Mouse (Mus musculus): Measurements from ENCODE around the gene Bpifb6. TPM values are rescaled to one million over a fixed set of nuclear protein-coding genes. Genes with fewer than 3 reads are reported as not detected.

The Bpifb6 gene
- not detected in 2 replicates for polyA plus RNA-seq (2015; fragmentation: Nextera tagmentation; extraction: Ambion mirVana)

DNA sequence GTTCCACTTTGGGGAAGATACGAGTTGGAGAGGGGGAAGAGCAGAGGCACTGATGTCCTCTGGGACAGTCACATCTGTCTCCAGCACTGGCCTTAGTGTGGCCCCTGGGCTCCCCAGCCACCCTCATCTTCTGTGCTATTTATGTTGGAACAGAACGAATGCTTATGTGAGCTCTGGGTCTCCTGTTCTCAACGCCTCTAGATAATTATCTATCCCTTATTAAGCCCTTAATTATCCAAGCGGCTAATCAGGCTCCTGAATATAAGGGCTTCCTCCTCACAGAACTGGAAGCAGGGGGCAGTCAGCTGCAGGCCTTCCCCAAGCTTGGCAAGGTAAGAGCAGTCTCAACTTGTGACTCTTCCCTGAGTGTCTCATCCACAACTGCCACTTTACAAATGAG, at the start of gene Bpifb6:
Gene Bpifb6, plus strand, starts transcription at position 301 of the 400 bp plus-strand sequence.
- no peaks in the 10 kb centered on the region for H3K36me3 ChIP-seq (ENCODE audit: control insufficient read depth, insufficient read depth)
- ATAC-seq (ENCODE audit: low read depth) = no peak
- H3K4me2 ChIP-seq (ENCODE audit: low read depth, low read length) = no peak within 1 kb of the TSS
- H3K9me3 ChIP-seq (replicated peaks; ENCODE audit: control insufficient read depth, low read length) = no peaks in the 10 kb centered on the region
- H3K4me1 ChIP-seq (ENCODE audit: control insufficient read depth, low read depth, low read length) = no peaks in the 10 kb centered on the region
- H3K27ac ChIP-seq (ENCODE audit: low read length) = no peak within 1 kb of the TSS
- no peak within 1 kb of the TSS for H3K4me3 ChIP-seq (ENCODE audit: low read depth, low read length)
- no peak within 1 kb of the TSS for H3K9ac ChIP-seq (ENCODE audit: low read depth, low read length)
- WGBS (ENCODE audit: insufficient replicate concordance) = 45% methylated on average over 4 of the region's 4 CpGs
- no peaks in the 10 kb centered on the region for H3K27me3 ChIP-seq (ENCODE audit: control insufficient read depth, insufficient read depth, low read depth, low read length)

DNA sequence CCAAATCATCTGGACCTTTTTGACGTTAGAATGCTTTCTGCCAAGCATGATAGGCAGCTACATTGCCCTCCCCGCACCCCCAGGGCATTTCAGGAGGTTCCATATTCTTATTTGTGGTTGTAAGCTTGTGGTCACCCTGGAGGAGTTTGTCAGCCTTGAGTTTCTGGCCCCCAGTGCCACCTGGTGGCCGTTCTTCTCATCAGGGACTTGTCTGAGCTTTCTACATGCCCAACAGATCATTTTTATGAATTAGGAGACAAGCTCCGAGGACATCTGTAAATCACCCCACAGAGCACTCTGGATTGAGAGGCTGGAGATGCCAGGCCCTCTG, 49.2 kb upstream of the Bpifb6 start:
- 23% methylated on average over 4 of the region's 4 CpGs for WGBS (ENCODE audit: insufficient replicate concordance)
- no peaks in the 10 kb centered on the region for H3K4me1 ChIP-seq (ENCODE audit: control insufficient read depth, low read depth, low read length)
- H3K9me3 ChIP-seq (replicated peaks; ENCODE audit: control insufficient read depth, low read length) = no peaks in the 10 kb centered on the region
- H3K4me3 ChIP-seq (ENCODE audit: low read depth, low read length) = no peak overlapping the region
- H3K36me3 ChIP-seq (ENCODE audit: control insufficient read depth, insufficient read depth) = no peaks in the 10 kb centered on the region
- H3K4me2 ChIP-seq (ENCODE audit: low read depth, low read length) = no peak overlapping the region
- no peak overlapping the region for H3K27ac ChIP-seq (ENCODE audit: low read length)
- no peak for ATAC-seq (ENCODE audit: low read depth)
- no peaks in the 10 kb centered on the region for H3K27me3 ChIP-seq (ENCODE audit: control insufficient read depth, insufficient read depth, low read depth, low read length)
- H3K9ac ChIP-seq (ENCODE audit: low read depth, low read length) = no peak overlapping the region

DNA sequence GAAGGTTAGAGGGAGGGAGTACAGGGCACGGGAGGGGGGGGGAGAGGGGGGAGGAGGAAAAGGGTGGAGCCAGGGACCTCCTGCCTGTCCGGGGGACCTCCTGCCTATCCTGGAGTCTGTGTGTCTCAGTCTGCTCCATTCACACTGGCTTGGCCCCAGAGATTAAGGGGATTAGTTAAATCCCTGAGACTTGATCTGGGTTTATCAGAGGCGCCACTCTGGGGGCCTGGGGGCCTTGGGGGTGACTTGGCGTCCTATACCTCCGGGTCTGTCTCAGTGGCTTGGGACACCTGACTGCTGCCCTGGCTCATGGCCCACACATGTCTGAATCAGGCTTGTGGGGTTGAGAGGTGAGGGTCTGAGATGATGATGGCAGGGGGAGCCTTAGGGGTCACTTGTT, 46.6 kb upstream of the Bpifb6 start:
- Histone ChIP-seq H3K27me3 (ENCODE audit: control insufficient read depth, insufficient read depth, low read depth, low read length) (no peaks in the 10 kb centered on the region), H3K9me3 (replicated peaks; ENCODE audit: control insufficient read depth, low read length) (no peaks in the 10 kb centered on the region), H3K36me3 (ENCODE audit: control insufficient read depth, insufficient read depth) (no peaks in the 10 kb centered on the region), H3K9ac (ENCODE audit: low read depth, low read length) (no peak overlapping the region), H3K4me3 (ENCODE audit: low read depth, low read length) (no peak overlapping the region), H3K27ac (ENCODE audit: low read length) (no peak overlapping the region), H3K4me2 (ENCODE audit: low read depth, low read length) (no peak overlapping the region), H3K4me1 (ENCODE audit: control insufficient read depth, low read depth, low read length) (no peaks in the 10 kb centered on the region)
- WGBS (ENCODE audit: insufficient replicate concordance) = 13% methylated on average over 5 of the region's 5 CpGs
- ATAC-seq (ENCODE audit: low read depth) = no peak

DNA sequence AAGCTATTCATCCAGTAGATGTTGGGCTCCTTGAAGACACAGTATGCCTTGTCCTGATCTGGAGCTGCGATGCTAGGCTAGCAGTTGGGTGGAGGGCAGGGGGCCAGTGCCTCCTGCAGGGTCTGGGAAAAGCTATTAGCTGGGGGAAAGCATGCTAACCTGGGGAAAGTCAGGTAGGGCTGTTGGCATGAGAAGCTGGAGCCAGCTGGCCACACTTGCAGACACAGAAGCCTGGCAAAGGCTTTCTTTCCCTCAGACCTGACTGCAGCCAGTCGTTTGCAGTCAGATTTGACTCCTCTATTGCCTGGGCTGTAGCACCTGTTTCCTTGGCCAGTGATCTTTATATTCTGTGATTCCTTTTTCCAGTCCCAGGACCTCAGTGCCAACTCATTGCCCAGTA, 40.6 kb upstream of the Bpifb6 start:
- Histone ChIP-seq H3K9ac (ENCODE audit: low read depth, low read length) (no peak overlapping the region), H3K4me2 (ENCODE audit: low read depth, low read length) (no peak overlapping the region), H3K4me3 (ENCODE audit: low read depth, low read length) (no peak overlapping the region), H3K27ac (ENCODE audit: low read length) (no peak overlapping the region), H3K4me1 (ENCODE audit: control insufficient read depth, low read depth, low read length) (no peaks in the 10 kb centered on the region), H3K9me3 (replicated peaks; ENCODE audit: control insufficient read depth, low read length) (no peaks in the 10 kb centered on the region), H3K27me3 (ENCODE audit: control insufficient read depth, insufficient read depth, low read depth, low read length) (no peaks in the 10 kb centered on the region), H3K36me3 (ENCODE audit: control insufficient read depth, insufficient read depth) (no peaks in the 10 kb centered on the region)
- 64% methylated on average over 2 of the region's 2 CpGs for WGBS (ENCODE audit: insufficient replicate concordance)
- no peak for ATAC-seq (ENCODE audit: low read depth)

DNA sequence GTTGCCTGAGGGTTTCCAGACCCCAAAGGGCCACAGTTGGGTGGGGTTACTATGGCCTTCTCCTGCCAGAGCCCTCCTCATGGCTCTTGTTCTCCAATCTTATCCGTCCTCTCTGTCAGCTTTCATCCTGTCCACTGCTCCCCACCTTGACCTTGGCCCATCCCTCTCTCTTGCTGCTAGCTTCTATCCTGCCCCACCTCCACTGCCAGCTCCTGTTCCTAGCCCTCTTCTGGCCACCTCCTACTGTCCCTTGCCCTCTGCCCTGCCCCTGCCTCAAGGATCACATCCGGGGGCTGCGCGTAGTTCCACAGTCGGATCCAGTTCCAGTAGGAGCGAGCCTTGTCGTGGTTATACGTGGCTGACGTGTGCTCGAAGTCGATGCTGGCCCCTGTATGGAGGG, 39.9 kb upstream of the Bpifb6 start:
- Histone ChIP-seq H3K4me1 (ENCODE audit: control insufficient read depth, low read depth, low read length) (no peaks in the 10 kb centered on the region), H3K9me3 (replicated peaks; ENCODE audit: control insufficient read depth, low read length) (no peaks in the 10 kb centered on the region), H3K27me3 (ENCODE audit: control insufficient read depth, insufficient read depth, low read depth, low read length) (no peaks in the 10 kb centered on the region), H3K27ac (ENCODE audit: low read length) (no peak overlapping the region), H3K4me2 (ENCODE audit: low read depth, low read length) (no peak overlapping the region), H3K36me3 (ENCODE audit: control insufficient read depth, insufficient read depth) (no peaks in the 10 kb centered on the region), H3K9ac (ENCODE audit: low read depth, low read length) (no peak overlapping the region), H3K4me3 (ENCODE audit: low read depth, low read length) (no peak overlapping the region)
- ATAC-seq (ENCODE audit: low read depth) = no peak
- 71% methylated on average over 11 of the region's 11 CpGs for WGBS (ENCODE audit: insufficient replicate concordance)

DNA sequence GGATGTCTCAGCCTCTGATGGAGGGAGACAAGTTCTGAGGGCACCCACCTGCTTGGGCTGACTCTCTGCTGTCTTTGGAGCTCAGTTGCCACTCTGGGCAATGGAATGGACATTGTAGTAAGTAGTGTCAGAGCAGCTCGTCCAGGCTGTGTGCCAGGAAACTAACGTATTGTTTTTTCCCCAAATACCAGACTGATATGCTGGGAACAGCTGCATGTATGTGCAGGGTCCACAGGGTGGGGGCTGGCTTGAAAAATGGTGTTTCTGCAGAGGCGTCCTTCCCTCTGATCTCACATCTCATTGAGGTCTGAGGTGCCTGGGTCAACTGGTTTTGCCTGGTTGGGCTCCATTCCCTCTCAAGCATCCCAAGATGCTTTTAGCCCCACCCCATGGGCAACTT, 39.5 kb upstream of the Bpifb6 start:
- no peak overlapping the region for H3K9ac ChIP-seq (ENCODE audit: low read depth, low read length)
- no peak overlapping the region for H3K4me3 ChIP-seq (ENCODE audit: low read depth, low read length)
- WGBS (ENCODE audit: insufficient replicate concordance) = 27% methylated on average over 3 of the region's 3 CpGs
- no peak for ATAC-seq (ENCODE audit: low read depth)
- H3K27me3 ChIP-seq (ENCODE audit: control insufficient read depth, insufficient read depth, low read depth, low read length) = no peaks in the 10 kb centered on the region
- H3K27ac ChIP-seq (ENCODE audit: low read length) = no peak overlapping the region
- H3K4me1 ChIP-seq (ENCODE audit: control insufficient read depth, low read depth, low read length) = no peaks in the 10 kb centered on the region
- H3K36me3 ChIP-seq (ENCODE audit: control insufficient read depth, insufficient read depth) = no peaks in the 10 kb centered on the region
- no peak overlapping the region for H3K4me2 ChIP-seq (ENCODE audit: low read depth, low read length)
- no peaks in the 10 kb centered on the region for H3K9me3 ChIP-seq (replicated peaks; ENCODE audit: control insufficient read depth, low read length)

DNA sequence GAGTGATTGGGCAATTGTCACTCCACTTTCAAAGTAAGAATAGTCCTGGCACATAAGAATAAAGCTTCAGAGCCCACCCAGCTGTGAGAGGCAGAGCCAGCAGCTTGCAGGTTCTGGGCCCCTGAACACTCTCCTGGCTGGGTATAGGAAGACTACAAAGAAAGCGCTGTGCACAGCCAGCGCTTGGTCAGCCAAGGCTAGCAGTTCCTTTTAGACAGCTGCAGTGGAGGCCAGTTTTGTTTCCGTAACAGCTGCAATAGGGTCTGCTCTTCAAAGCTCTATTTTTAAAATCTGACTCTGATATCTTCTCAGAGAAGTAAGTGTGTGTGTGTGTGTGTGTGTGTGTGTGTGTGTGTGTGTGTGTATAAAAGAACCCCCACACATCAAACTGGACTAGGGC, 38.2 kb upstream of the Bpifb6 start:
- Histone ChIP-seq H3K36me3 (ENCODE audit: control insufficient read depth, insufficient read depth) (no peaks in the 10 kb centered on the region), H3K9ac (ENCODE audit: low read depth, low read length) (no peak overlapping the region), H3K9me3 (replicated peaks; ENCODE audit: control insufficient read depth, low read length) (no peaks in the 10 kb centered on the region), H3K4me3 (ENCODE audit: low read depth, low read length) (no peak overlapping the region), H3K27ac (ENCODE audit: low read length) (no peak overlapping the region), H3K4me2 (ENCODE audit: low read depth, low read length) (no peak overlapping the region), H3K27me3 (ENCODE audit: control insufficient read depth, insufficient read depth, low read depth, low read length) (no peaks in the 10 kb centered on the region), H3K4me1 (ENCODE audit: control insufficient read depth, low read depth, low read length) (no peaks in the 10 kb centered on the region)
- ATAC-seq (ENCODE audit: low read depth) = no peak
- WGBS (ENCODE audit: insufficient replicate concordance) = 70% methylated on average over 3 of the region's 3 CpGs

DNA sequence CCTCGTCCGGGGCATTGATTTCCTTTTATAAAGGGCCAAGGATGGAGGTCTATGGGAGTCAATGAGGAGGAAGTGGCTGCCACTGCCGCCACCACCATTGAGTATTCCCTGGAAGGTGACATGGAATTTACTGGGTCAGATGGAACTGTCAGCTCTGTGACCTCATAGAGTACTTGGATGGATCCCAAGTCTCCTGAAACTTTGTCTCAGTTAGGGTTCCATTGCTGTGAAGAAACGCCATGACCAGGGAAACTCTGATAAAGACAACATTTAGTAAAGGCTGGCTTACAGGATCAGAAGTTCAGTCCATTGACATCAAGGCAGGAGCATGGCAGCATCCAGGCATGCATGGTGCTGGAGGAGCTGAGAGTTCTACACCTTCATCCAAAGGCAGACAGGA, 29.2 kb upstream of the Bpifb6 start, which contains the start of gene Sun5:
Gene Sun5, minus strand, starts transcription at position 101 of the 400 bp plus-strand sequence.
- Histone ChIP-seq H3K4me3 (ENCODE audit: low read depth, low read length) (no peak within 1 kb of the TSS), H3K9me3 (replicated peaks; ENCODE audit: control insufficient read depth, low read length) (no peaks in the 10 kb centered on the region), H3K4me2 (ENCODE audit: low read depth, low read length) (no peak within 1 kb of the TSS), H3K27ac (ENCODE audit: low read length) (no peak within 1 kb of the TSS), H3K4me1 (ENCODE audit: control insufficient read depth, low read depth, low read length) (no peaks in the 10 kb centered on the region), H3K9ac (ENCODE audit: low read depth, low read length) (no peak within 1 kb of the TSS), H3K27me3 (ENCODE audit: control insufficient read depth, insufficient read depth, low read depth, low read length) (no peaks in the 10 kb centered on the region), H3K36me3 (ENCODE audit: control insufficient read depth, insufficient read depth) (no peaks in the 10 kb centered on the region)
- no peak for ATAC-seq (ENCODE audit: low read depth)
- 56% methylated on average over 4 of the region's 4 CpGs for WGBS (ENCODE audit: insufficient replicate concordance)

DNA sequence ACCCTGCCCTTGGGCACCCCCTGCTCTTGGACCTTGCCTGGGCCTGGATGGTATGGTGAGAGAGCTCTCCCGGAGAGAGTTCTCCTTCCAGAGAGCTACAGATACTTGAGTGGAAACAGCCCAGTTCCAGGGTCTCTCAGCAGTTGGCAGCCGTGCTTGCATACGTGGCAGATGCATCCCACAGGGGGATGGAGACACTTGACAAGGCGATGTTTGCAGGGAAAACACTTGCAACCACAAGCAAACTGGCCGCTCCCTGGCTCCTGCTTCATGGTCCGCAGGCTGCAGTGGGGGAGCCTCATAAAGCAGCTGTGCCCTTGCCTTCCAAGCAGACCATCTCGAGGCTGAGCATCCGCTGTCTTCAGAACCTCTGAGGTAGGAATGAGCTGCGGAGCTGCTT, 25.4 kb upstream of the Bpifb6 start, which contains the start of gene Bpifb2:
Gene Bpifb2, plus strand, starts transcription at position 301 of the 400 bp plus-strand sequence.
- H3K4me1 ChIP-seq (ENCODE audit: control insufficient read depth, low read depth, low read length) = no peaks in the 10 kb centered on the region
- no peaks in the 10 kb centered on the region for H3K27me3 ChIP-seq (ENCODE audit: control insufficient read depth, insufficient read depth, low read depth, low read length)
- no peak for ATAC-seq (ENCODE audit: low read depth)
- H3K36me3 ChIP-seq (ENCODE audit: control insufficient read depth, insufficient read depth) = no peaks in the 10 kb centered on the region
- no peak within 1 kb of the TSS for H3K27ac ChIP-seq (ENCODE audit: low read length)
- H3K4me3 ChIP-seq (ENCODE audit: low read depth, low read length) = no peak within 1 kb of the TSS
- 45% methylated on average over 9 of the region's 9 CpGs for WGBS (ENCODE audit: insufficient replicate concordance)
- no peak within 1 kb of the TSS for H3K9ac ChIP-seq (ENCODE audit: low read depth, low read length)
- H3K4me2 ChIP-seq (ENCODE audit: low read depth, low read length) = no peak within 1 kb of the TSS
- no peaks in the 10 kb centered on the region for H3K9me3 ChIP-seq (replicated peaks; ENCODE audit: control insufficient read depth, low read length)

DNA sequence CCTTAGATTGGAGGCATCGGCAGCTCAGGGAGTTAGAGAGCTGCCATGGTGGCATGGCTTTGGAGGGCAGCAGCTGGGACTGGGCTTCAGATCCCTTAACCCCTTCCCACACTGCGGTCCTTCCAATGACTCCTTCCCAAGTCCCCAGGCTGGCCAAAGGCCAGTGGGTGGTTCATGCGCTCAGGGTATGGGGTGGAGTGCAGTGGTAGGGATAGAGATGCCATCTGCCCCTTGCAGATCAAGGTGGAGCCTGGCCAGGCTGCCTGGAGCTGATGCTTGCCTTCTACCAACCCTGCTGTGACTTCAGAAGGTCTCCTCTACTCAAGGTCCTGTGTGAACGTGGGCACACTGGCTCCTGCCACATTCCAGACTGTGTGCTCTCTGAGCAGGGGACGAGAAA, 1.1 kb upstream of the Bpifb6 start:
- H3K9me3 ChIP-seq (replicated peaks; ENCODE audit: control insufficient read depth, low read length) = no peaks in the 10 kb centered on the region
- H3K27ac ChIP-seq (ENCODE audit: low read length) = no peak overlapping the region
- H3K4me2 ChIP-seq (ENCODE audit: low read depth, low read length) = no peak overlapping the region
- H3K4me3 ChIP-seq (ENCODE audit: low read depth, low read length) = no peak overlapping the region
- H3K9ac ChIP-seq (ENCODE audit: low read depth, low read length) = no peak overlapping the region
- WGBS (ENCODE audit: insufficient replicate concordance) = 65% methylated on average over 5 of the region's 5 CpGs
- no peaks in the 10 kb centered on the region for H3K36me3 ChIP-seq (ENCODE audit: control insufficient read depth, insufficient read depth)
- no peaks in the 10 kb centered on the region for H3K27me3 ChIP-seq (ENCODE audit: control insufficient read depth, insufficient read depth, low read depth, low read length)
- no peak for ATAC-seq (ENCODE audit: low read depth)
- no peaks in the 10 kb centered on the region for H3K4me1 ChIP-seq (ENCODE audit: control insufficient read depth, low read depth, low read length)

Data from liver, embryonic 16.5 days (tissue).